Mouse (Mus musculus) brain, adult 2 months (tissue): ENCODE measurements around the gene Asb7.

Experiments
- DNase-seq: peaks from one replicate; pipeline ENCODE4 v3.0.0; 2011; ENCODE audit warnings: low read depth, low spot score

Gene Asb7

DNA sequence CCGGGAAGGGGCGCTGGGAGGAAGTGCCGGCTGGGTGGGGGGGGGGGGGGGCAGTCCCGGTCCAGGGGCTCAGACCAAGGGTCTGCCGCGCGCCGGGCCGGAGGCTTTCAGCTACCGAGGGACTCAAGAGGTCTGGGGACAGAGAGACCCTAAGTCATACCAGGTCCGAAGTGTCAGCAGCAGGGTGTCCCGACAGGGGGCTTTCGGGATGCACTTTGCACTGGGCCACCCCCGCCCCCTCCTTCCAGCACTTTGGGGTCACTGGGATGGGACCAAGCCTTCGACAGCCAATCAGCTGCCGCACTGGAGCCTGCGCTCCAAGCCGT, at the start of gene Asb7:
Gene Asb7, minus strand, starts transcription at position 303 of the 326 bp plus-strand sequence.
- DNase-seq = no peak

- DNase-seq = no peak
Observed at GRCm38 (mm10) chr7:66737418-66737817, 48.0 kb upstream of the Asb7 start.

DNA sequence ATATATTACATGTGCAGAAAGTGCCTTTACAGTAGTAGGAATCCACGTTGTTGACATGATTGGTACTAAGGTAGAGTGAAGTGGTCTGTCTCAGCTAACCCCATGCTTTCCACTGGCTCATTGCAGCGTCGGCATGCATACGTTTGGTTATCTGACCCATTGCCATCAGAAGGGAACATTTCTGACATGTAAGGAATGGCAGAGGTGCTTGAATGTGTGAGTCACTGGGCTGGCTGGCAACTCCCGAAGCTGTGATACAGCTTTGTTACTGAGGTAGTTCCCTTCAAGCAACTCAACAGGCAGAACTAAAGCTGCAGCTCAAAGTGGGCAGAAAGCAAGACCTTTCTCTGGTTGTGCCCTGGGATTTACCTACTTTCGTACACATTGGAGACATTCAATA, 45.6 kb upstream of the Asb7 start:
- no peak for DNase-seq

- no peak for DNase-seq
Observed at GRCm38 (mm10) chr7:66734466-66734865, 45.1 kb upstream of the Asb7 start.

DNA sequence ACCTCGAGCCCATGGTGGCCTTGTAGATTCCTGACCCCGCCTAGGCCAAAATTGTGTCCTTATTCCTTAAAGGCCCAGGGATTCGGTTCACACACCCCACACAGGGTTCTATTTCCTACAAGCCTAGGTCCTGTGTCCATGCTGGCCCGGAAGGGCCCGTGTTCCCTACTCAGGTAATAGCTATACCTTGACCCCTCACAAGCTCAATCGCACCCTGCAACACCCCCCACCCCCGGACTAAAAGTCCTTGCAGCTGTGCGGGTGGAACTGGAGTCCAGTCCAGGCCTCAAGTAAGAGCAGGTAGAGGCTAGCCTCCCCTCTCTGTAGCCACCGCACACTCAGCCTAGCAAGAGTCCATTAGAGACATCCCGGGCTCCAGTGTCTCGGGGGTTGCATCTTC, 44.5 kb upstream of the Asb7 start:
- DNase-seq = no peak

GRCm38 (mm10) chr7:66733431-66733830, 44.0 kb upstream of the Asb7 start:
- DNase-seq = no peak

DNA sequence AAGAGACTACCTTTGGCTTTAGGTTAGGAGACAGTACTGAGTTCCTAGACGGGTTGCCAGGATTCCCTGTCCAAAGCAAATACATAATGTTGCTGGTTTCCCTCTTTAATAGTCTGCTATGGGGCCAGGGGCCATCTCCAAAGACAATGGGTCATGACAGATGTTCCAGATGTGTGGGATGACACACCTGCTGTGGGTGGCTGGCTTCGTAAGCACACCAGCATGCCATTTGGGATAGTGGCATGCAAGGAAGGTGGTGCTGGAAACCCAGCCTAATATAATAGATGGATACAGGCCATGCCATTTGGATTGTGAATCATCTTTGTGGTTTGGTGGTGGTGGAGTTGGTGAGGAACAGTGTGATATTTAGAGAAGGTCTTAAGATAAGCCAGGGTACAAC, 39.8 kb upstream of the Asb7 start:
- DNase-seq = no peak

GRCm38 (mm10) chr7:66728072-66728471, 38.7 kb upstream of the Asb7 start:
- no peak for DNase-seq

GRCm38 (mm10) chr7:66724954-66725353, 35.6 kb upstream of the Asb7 start:
- no peak for DNase-seq

GRCm38 (mm10) chr7:66724514-66724913, 35.1 kb upstream of the Asb7 start:
- DNase-seq = no peak

GRCm38 (mm10) chr7:66711166-66711565, 21.8 kb upstream of the Asb7 start:
- DNase-seq = peak; percentile 41

DNA sequence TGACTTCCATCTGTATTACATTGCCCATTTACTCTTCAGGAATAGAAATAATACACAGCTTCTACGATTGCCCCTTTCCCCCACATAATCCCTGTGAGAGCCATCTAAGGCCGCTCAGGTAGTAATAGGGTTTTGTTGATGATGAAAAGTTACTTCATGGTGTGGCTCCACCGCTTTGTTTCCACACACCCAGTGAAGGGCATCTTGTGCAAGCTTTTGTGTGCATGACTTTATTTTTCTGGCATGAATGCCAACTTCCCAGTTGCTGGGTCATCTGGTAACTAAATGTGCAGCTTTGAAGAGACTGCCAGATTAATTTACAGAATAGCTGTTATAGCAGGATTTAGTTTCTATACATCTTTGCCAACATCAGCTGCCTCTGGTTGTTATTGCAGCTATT, 15.2 kb upstream of the Asb7 start:
- DNase-seq = no peak

DNA sequence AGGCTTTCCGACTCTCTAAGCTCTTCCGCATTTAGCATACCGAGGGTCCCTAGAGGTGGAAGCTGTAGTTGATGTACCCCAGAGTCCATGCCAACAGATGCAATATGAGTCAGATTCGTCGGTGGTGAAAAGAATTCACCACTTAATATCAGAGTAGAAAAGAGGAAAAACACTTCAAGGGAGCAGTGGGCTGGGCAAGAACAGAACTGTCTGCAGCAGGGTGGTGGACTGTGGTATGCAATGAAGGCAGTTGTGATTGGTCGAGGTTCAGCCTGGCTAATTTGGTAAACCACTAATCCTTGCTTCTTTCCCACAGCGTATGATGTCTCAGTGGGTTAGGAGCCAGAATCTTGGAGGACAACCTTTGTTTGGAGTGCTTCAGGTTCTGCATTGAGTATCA, 13.3 kb upstream of the Asb7 start:
- no peak for DNase-seq

DNA sequence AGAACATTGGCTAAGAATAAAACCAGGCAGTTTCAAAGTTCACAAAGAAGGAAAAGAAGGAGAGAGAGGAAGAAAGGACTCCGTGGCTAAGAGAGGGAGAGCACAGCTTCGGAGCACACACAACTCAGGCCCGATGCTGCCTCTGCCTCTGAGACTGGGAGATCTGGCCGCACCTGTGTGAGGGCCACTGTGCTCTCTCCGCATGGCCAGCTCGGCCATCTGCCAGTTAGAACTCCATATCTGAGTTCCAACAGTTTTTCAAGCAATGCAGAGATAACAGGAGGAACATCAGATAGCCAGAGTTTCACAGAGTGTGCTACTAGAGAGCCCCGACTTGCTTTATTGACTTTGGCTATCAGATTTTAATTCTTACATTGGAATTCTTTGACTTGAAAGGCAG, 5.1 kb upstream of the Asb7 start:
- DNase-seq = peak; percentile 6

DNA sequence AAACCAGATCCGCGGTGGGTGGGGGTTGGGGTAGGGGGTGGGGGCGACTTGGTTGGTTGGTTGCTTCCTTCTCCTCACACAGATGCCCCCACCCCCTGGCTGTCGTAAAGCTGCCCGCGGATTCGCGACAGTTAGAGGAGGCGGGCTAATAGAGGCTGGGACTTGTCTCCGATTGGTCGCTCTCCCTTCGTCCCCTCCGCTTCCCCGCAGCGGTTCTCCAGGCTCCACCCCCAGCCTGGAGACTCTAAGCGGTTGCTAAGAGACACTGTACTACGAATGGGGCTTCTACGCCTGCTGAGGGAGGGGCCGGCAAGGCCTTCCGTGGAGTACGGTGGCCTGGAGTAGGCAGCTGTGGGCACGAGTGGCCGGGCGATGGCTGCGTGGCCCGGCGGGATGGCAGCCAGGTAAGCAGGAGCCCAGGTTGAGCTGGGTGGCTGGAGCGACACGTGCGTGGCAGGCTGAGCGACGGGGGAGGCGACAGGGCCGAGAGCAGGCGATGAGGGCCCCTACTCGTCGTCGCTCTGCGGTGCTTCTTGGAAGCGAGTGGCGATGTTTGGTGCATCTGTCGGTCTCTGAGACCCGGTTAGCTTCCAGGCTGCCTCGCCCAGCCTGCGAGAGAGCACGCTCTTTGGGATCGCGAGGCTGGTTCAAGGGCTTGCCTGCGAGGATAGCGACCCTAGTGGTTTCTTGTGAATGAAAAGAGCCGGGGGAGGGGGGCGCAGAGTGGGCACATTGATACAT, 394 bp upstream of the Asb7 start, which contains the start of gene Lins1:
Gene Lins1, plus strand, starts transcription at position 270 of the 741 bp plus-strand sequence.
- peak; percentile 100 for DNase-seq

DNA sequence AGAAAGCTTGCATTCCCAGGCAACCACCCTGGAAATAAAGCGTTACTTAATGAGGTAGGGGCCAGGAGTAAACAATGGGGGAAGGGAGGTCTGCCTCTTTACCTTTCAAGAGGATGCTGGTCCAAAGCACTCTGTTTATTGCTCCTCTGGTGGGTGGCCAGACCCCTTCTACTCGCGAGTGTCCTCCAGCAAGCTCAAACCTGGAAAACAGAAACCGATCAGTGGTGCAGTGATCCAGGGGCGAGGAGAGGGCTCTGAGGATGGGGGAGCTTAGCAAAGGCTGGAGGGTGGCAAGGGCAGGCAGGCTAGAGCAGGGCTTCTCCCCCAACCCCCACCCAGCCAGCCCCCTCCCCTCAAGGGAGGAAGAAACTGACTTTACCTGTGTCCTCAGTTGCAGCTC, 675 bp downstream of the Asb7 start:
- DNase-seq = no peak

DNA sequence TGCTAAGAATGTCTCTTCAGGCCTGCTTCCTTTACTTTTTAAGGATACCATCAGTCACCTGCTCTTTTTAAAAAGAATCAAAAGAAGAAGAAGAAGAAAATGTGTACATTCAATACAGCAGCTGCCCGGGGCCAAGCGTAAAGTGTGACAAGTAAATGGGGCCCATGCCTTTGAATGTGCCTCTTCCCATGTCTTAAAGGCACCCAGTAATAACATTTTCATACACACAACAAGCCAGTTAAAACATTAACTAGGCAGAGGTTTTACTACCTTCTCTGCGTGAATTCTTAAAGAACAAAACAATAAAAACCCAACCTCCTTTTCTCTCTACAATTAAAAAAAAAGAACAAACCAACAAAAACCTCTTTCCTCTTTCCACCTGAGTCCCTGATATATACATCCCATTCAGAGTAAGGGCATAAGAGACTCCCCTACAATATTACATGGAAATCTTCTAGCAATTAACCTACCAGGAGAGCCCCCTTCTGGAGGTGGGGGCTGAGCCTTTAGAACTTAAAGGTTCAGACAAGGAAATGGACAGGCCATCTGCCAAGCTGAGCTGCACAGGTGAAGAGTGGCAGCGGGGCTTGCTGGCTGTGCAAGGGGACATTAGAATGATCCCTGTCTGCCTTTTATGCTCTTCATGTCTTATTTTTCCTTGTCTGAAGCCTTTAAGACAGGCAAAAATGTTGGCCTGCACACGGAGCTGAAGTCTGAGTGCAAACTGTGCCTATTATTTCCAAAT, 7.1 kb downstream of the Asb7 start:
- no peak for DNase-seq

DNA sequence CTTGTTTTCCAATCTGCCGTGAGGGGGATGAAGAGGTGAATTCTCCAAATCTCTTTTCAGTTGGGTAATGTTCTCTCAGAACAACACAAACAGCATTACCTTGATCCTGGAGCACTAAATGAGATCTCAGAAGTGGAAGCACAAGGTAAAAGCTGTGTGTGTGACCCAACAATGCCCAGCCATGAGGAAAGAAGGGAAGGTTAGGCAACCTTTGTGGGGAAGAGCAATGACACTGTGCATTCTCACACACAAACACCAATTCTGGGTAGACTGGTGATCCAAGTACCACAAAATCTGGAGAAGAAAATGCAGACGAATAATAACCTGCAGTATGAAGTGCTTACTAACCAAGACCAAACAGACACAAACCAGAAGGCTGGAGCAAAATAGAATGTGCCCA, 13.6 kb downstream of the Asb7 start:
- DNase-seq = no peak

- DNase-seq = no peak
Observed at GRCm38 (mm10) chr7:66667064-66667463, 22.3 kb downstream of the Asb7 start.

DNA sequence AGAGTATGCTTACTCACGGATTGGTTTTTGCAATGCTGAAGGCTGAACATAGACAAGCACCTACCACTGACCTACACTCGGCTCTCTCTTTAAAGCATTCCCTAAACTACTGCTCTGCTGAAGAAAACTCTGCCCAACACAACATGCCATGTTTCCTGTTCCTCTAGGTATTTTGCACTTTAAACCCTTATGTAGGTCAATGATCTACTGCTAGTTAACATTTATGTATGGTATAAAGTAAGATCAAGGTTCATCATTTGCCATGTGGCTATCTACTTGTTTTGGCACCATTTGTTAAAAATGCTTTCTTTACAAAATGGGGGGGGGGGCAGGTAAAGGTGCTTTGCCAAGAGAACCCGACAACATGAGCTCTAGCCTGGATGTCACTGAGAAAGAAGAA, 25.8 kb downstream of the Asb7 start:
- DNase-seq = no peak

GRCm38 (mm10) chr7:66661572-66661971, 27.8 kb downstream of the Asb7 start:
- DNase-seq = peak; percentile 80

DNA sequence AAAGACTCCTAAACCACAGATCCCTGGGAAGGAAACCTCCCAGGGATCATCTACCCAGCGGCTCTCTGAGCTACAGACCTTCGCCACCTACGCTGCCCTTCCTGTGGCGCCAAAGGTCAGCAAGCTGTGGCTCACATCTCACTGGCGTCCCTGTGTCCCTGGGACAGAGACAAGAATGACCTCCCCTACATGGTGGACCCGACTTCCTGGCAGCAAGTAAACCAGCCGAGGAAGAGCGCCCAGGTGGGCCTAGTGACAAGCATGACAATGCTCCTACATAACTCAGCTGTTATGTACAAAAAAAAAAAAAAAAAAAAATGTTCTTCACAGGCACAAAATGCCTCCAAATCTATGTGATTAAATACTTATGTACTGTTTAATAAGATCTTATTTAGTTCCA, 28.4 kb downstream of the Asb7 start:
- DNase-seq = no peak

DNA sequence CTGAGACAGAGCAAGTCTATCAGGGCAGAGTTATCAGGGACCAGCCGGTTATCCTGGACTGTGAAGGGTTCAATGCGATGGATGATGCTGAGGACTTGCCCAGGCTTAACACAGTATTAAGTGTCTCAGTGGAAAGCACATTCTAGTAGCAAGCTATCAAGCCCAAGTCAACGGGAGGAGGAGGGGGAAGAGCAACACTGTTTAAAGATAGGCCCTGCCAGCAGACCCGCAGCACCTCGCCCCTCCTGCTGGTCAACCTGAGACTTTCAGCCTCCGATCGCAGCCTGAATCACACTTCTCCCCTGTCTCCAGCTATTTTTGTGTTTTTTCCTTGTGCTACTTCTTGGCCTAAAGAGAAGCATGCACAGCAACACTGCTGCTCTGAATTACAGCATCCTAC, 29.1 kb downstream of the Asb7 start:
- DNase-seq = no peak
